Mouse (Mus musculus): ENCODE measurements around the gene Dzank1. TPM values are rescaled to one million over a fixed set of nuclear protein-coding genes. Genes with fewer than 3 reads are reported as not detected.
A peak's percentile ranks its signal among the peaks of the same experiment; 100 is the strongest.

Dzank1 gene
- polyA plus RNA-seq, 1 experiment from 2014 or later = 4.1 TPM

- DNase-seq (ENCODE audit: low spot score) (no peak), ATAC-seq (ENCODE audit: insufficient read depth, low FRiP score, low TSS enrichment) (no peak)
- H3K4me2 ChIP-seq (ENCODE audit: low read depth) = no peak overlapping the region
- no peak overlapping the region for H3K9ac ChIP-seq (ENCODE audit: low read length)
- no peaks in the 10 kb centered on the region for H3K4me1 ChIP-seq (ENCODE audit: control insufficient read depth, insufficient read depth, low read length)
- H3K9me3 ChIP-seq (ENCODE audit: control insufficient read depth, low read length) = no peaks in the 10 kb centered on the region
- H3K4me3 ChIP-seq (ENCODE audit: low read depth, low read length) = no peak overlapping the region
- no peaks in the 10 kb centered on the region for H3K27me3 ChIP-seq (ENCODE audit: control insufficient read depth, insufficient read depth, low read length)
- H3K36me3 ChIP-seq (ENCODE audit: control insufficient read depth, insufficient read depth, low read length) = no peaks in the 10 kb centered on the region
- 73% methylated on average over 7 of the region's 7 CpGs for WGBS
- H3K27ac ChIP-seq (ENCODE audit: low read depth, low read length) = no peak overlapping the region
Measured at GRCm38 (mm10) chr2:144464182-144464581, 63.0 kb downstream of the Dzank1 start.

- peak overlapping the region; percentile 49 for H3K4me3 ChIP-seq (ENCODE audit: low read depth, low read length)
- ATAC-seq (ENCODE audit: insufficient read depth, low FRiP score, low TSS enrichment) = peak; percentile 98
- no peaks in the 10 kb centered on the region for H3K9me3 ChIP-seq (ENCODE audit: control insufficient read depth, low read length)
- peak overlapping the region; percentile 51; the same call in 1 of the 2 replicates for H3K27ac ChIP-seq (ENCODE audit: low read depth, low read length)
- WGBS = 6% methylated on average over 25 of the region's 25 CpGs
- no peaks in the 10 kb centered on the region for H3K36me3 ChIP-seq (ENCODE audit: control insufficient read depth, insufficient read depth, low read length)
- no peaks in the 10 kb centered on the region for H3K27me3 ChIP-seq (ENCODE audit: control insufficient read depth, insufficient read depth, low read length)
- H3K4me1 ChIP-seq (ENCODE audit: control insufficient read depth, insufficient read depth, low read length) = no peaks in the 10 kb centered on the region
- peak; percentile 86 for DNase-seq (ENCODE audit: low spot score)
- H3K4me2 ChIP-seq (ENCODE audit: low read depth) = peak overlapping the region; percentile 59
- H3K9ac ChIP-seq (ENCODE audit: low read length) = peak overlapping the region; percentile 59
Measured at GRCm38 (mm10) chr2:144458975-144459754, 68.0 kb downstream of the Dzank1 start.

DNA sequence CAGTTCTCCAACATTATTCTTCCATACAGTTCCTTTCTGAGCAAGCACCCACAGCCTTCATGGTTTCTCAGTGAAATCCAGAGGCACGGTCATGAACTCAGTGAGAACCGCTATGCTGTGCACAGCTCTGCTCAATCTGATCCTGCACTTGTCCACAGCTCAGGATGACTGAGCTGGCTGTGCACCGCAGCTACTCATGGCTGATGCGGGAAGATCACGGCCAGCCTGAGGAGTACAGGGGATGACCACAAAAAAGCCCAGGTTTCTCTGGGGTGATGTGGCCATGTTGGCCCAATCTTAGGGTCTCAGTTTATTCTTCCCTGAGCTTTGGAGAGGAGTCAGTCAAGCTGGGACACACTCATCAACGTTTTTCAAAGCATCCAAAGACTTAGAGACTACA lies 68.9 kb downstream of the Dzank1 start:
- H3K27ac ChIP-seq (ENCODE audit: low read depth, low read length) = no peak overlapping the region
- no peaks in the 10 kb centered on the region for H3K36me3 ChIP-seq (ENCODE audit: control insufficient read depth, insufficient read depth, low read length)
- 75% methylated on average over 6 of the region's 6 CpGs for WGBS
- H3K9me3 ChIP-seq (ENCODE audit: control insufficient read depth, low read length) = no peaks in the 10 kb centered on the region
- peak overlapping the region; percentile 59 for H3K4me2 ChIP-seq (ENCODE audit: low read depth)
- H3K4me1 ChIP-seq (ENCODE audit: control insufficient read depth, insufficient read depth, low read length) = no peaks in the 10 kb centered on the region
- no peak for DNase-seq (ENCODE audit: low spot score)
- no peak for ATAC-seq (ENCODE audit: insufficient read depth, low FRiP score, low TSS enrichment)
- no peaks in the 10 kb centered on the region for H3K27me3 ChIP-seq (ENCODE audit: control insufficient read depth, insufficient read depth, low read length)
- H3K9ac ChIP-seq (ENCODE audit: low read length) = no peak overlapping the region
- H3K4me3 ChIP-seq (ENCODE audit: low read depth, low read length) = peak overlapping the region; percentile 49; the same call in 1 of the 2 replicates

DNA sequence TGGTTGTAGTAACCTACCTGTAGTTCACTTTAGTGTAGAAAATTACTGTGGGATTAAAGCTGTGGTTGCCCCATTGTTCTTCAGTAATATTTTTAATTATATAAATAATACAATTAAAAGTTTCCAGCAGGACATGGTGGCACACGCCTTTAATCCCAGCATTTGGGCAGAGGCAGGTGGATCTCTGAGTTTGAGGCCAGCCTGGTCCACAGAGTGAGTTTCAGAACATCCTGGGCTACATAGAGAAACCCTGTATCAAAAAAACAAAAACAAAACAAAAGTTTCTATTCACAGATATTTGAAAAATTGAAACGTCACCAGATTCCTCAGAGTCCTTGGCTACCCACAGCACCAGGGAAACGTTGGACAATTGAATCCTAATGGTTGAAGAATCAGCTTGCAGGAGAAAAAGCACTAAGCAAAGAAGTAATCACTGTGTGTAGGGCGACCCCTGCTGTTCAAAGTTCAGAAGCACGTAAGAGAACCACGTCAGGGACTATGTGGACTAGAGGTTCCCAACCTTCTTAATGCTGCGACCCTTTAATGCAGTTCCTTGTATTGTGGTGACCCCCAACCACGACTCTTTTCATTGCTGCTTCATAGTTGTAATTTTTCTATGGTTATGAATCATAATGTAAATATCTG lies 74.7 kb downstream of the Dzank1 start:
- DNase-seq (ENCODE audit: low spot score) (peak; percentile 75), ATAC-seq (ENCODE audit: insufficient read depth, low FRiP score, low TSS enrichment) (peak; percentile 55; the same call in 1 of the 2 replicates)
- H3K4me1 ChIP-seq (ENCODE audit: control insufficient read depth, insufficient read depth, low read length) = no peaks in the 10 kb centered on the region
- H3K9me3 ChIP-seq (ENCODE audit: control insufficient read depth, low read length) = no peaks in the 10 kb centered on the region
- H3K9ac ChIP-seq (ENCODE audit: low read length) = no peak overlapping the region
- no peaks in the 10 kb centered on the region for H3K36me3 ChIP-seq (ENCODE audit: control insufficient read depth, insufficient read depth, low read length)
- WGBS = 18% methylated on average over 8 of the region's 8 CpGs
- no peak overlapping the region for H3K4me2 ChIP-seq (ENCODE audit: low read depth)
- H3K27ac ChIP-seq (ENCODE audit: low read depth, low read length) = no peak overlapping the region
- no peaks in the 10 kb centered on the region for H3K27me3 ChIP-seq (ENCODE audit: control insufficient read depth, insufficient read depth, low read length)
- no peak overlapping the region for H3K4me3 ChIP-seq (ENCODE audit: low read depth, low read length)

GRCm38 (mm10) chr2:144450378-144450777 lies 76.8 kb downstream of the Dzank1 start:
- Histone ChIP-seq H3K27ac (ENCODE audit: low read depth, low read length) (no peak overlapping the region), H3K27me3 (ENCODE audit: control insufficient read depth, insufficient read depth, low read length) (no peaks in the 10 kb centered on the region), H3K4me3 (ENCODE audit: low read depth, low read length) (no peak overlapping the region), H3K9ac (ENCODE audit: low read length) (no peak overlapping the region), H3K36me3 (ENCODE audit: control insufficient read depth, insufficient read depth, low read length) (no peaks in the 10 kb centered on the region), H3K4me2 (ENCODE audit: low read depth) (no peak overlapping the region), H3K9me3 (ENCODE audit: control insufficient read depth, low read length) (no peaks in the 10 kb centered on the region), H3K4me1 (ENCODE audit: control insufficient read depth, insufficient read depth, low read length) (no peaks in the 10 kb centered on the region)
- no peak for ATAC-seq (ENCODE audit: insufficient read depth, low FRiP score, low TSS enrichment)
- no peak for DNase-seq (ENCODE audit: low spot score)
- 73% methylated on average over 2 of the region's 2 CpGs for WGBS

GRCm38 (mm10) chr2:144446360-144446999 lies 80.7 kb downstream of the Dzank1 start:
- Histone ChIP-seq H3K36me3 (ENCODE audit: control insufficient read depth, insufficient read depth, low read length) (no peaks in the 10 kb centered on the region), H3K27ac (ENCODE audit: low read depth, low read length) (no peak overlapping the region), H3K27me3 (ENCODE audit: control insufficient read depth, insufficient read depth, low read length) (no peaks in the 10 kb centered on the region), H3K4me1 (ENCODE audit: control insufficient read depth, insufficient read depth, low read length) (no peaks in the 10 kb centered on the region), H3K4me2 (ENCODE audit: low read depth) (no peak overlapping the region), H3K9ac (ENCODE audit: low read length) (no peak overlapping the region), H3K9me3 (ENCODE audit: control insufficient read depth, low read length) (no peaks in the 10 kb centered on the region), H3K4me3 (ENCODE audit: low read depth, low read length) (no peak overlapping the region)
- no peak for DNase-seq (ENCODE audit: low spot score)
- 89% methylated on average over 7 of the region's 7 CpGs for WGBS
- no peak for ATAC-seq (ENCODE audit: insufficient read depth, low FRiP score, low TSS enrichment)

GRCm38 (mm10) chr2:144441386-144441915 lies 85.8 kb downstream of the Dzank1 start:
- ATAC-seq (ENCODE audit: insufficient read depth, low FRiP score, low TSS enrichment) = no peak
- 86% methylated on average over 11 of the region's 11 CpGs for WGBS
- no peak overlapping the region for H3K27ac ChIP-seq (ENCODE audit: low read depth, low read length)
- no peaks in the 10 kb centered on the region for H3K4me1 ChIP-seq (ENCODE audit: control insufficient read depth, insufficient read depth, low read length)
- no peak overlapping the region for H3K4me3 ChIP-seq (ENCODE audit: low read depth, low read length)
- no peaks in the 10 kb centered on the region for H3K36me3 ChIP-seq (ENCODE audit: control insufficient read depth, insufficient read depth, low read length)
- no peak for DNase-seq (ENCODE audit: low spot score)
- no peak overlapping the region for H3K4me2 ChIP-seq (ENCODE audit: low read depth)
- no peak overlapping the region for H3K9ac ChIP-seq (ENCODE audit: low read length)
- H3K27me3 ChIP-seq (ENCODE audit: control insufficient read depth, insufficient read depth, low read length) = no peaks in the 10 kb centered on the region
- no peaks in the 10 kb centered on the region for H3K9me3 ChIP-seq (ENCODE audit: control insufficient read depth, low read length)

GRCm38 (mm10) chr2:144439191-144439700 lies 88.0 kb downstream of the Dzank1 start:
- Histone ChIP-seq H3K27me3 (ENCODE audit: control insufficient read depth, insufficient read depth, low read length) (no peaks in the 10 kb centered on the region), H3K4me3 (ENCODE audit: low read depth, low read length) (no peak overlapping the region), H3K4me1 (ENCODE audit: control insufficient read depth, insufficient read depth, low read length) (no peaks in the 10 kb centered on the region), H3K27ac (ENCODE audit: low read depth, low read length) (no peak overlapping the region), H3K9ac (ENCODE audit: low read length) (no peak overlapping the region), H3K36me3 (ENCODE audit: control insufficient read depth, insufficient read depth, low read length) (no peaks in the 10 kb centered on the region), H3K9me3 (ENCODE audit: control insufficient read depth, low read length) (no peaks in the 10 kb centered on the region), H3K4me2 (ENCODE audit: low read depth) (no peak overlapping the region)
- ATAC-seq (ENCODE audit: insufficient read depth, low FRiP score, low TSS enrichment) (no peak), DNase-seq (ENCODE audit: low spot score) (no peak)
- WGBS = 79% methylated on average over 3 of the region's 3 CpGs
